Mouse (Mus musculus): ENCODE results near the gene Ankib1.

DNA sequence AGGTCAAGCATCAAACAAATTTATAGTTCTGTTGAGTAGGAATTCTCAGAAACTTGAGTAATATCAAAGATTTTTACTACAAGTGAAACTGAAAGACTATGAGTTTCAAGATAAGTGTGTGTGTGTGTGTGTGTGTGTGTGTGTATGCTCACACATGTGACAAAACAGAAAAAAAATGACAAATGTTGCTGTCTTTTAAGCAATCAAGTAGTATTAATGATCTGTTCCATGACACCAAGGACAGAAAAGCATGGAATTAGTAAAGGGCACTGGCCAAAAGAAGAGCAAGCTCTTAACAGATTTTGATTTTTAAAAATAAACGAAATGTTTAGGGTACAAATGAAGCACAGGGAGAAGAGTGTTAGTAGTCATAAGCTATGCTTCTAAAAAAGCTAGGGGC is 2.7 kb downstream of the Ankib1 start:
- TF ChIP-seq POLR2A (IDR thresholded peaks at IDR 0.05; ENCODE audit: borderline replicate concordance, insufficient read depth, low read length) (no peak), CTCF (IDR thresholded peaks at IDR 0.05; ENCODE audit: borderline replicate concordance, insufficient read depth, low read depth, low read length) (no peak)
